Mouse (Mus musculus) olfactory bulb, adult 2 months (tissue): ENCODE data around the gene Abca9. TPM values are rescaled to one million over a fixed set of nuclear protein-coding genes. Genes with fewer than 3 reads are reported as not detected.

Experiments
- H3K27ac ChIP-seq: fragments of 200-500 bp; 2 replicates; pipeline ENCODE4 v1.5.1; 2012; ENCODE audit warnings: low read depth, low read length; ENCODE audit not compliant: insufficient read depth
- H3K4me1 ChIP-seq: fragments of 200-500 bp; 2 replicates; pipeline ENCODE4 v1.6.1; 2012; ENCODE audit warnings: low read length; ENCODE audit not compliant: control insufficient read depth, insufficient read depth
- H3K4me3 ChIP-seq: fragments of 200-500 bp; 2 replicates; pipeline ENCODE4 v1.5.1; 2012; ENCODE audit warnings: mild to moderate bottlenecking, low read depth, low read length, moderate library complexity; ENCODE audit not compliant: insufficient read depth
- CTCF ChIP-seq: fragments of 200-500 bp; IDR thresholded peaks from 2 replicates; pipeline ENCODE4 v1.5.1; 2012; ENCODE audit warnings: low read depth, mild to moderate bottlenecking, low read length, moderate library complexity; ENCODE audit not compliant: insufficient read depth
- POLR2A ChIP-seq: fragments of 200-500 bp; IDR thresholded peaks from 2 replicates; pipeline ENCODE4 v1.6.1; 2012; ENCODE audit warnings: mild to moderate bottlenecking, low read depth, low read length, moderate library complexity; ENCODE audit not compliant: insufficient read depth
- WGBS: fragments of 180-500 bp; shearing (Covaris S2); methylation state at CpG from one replicate; pipeline ENCODE4 v1.1.7; 2018; 5-methylcytosine and 5-hydroxymethylcytosine counted together
- polyA plus RNA-seq: library from polyadenylated mRNA; stranded (reverse); fragments of >200 nt; gene quantifications from 2 replicates; pipeline ENCODE4 v1.2.4, GENCODE M21; 2012; ENCODE audit warnings: low replicate concordance; ENCODE audit not compliant: missing spikeins, insufficient read depth, insufficient read length

Abca9 gene
- polyA plus RNA-seq, 1 experiment, result not detected

GRCm38 (mm10) chr11:110094846-110095380 lies 73.1 kb downstream of the Abca9 start:
- TF ChIP-seq CTCF (no peak), POLR2A (no peak)
- Histone ChIP-seq H3K4me3 (no peak overlapping the region), H3K27ac (no peak overlapping the region), H3K4me1 (no peaks in the 10 kb centered on the region)
- WGBS, result 33% methylated on average over 7 of the region's 7 CpGs

GRCm38 (mm10) chr11:110094236-110094635 lies 73.8 kb downstream of the Abca9 start:
- Histone ChIP-seq H3K4me1 (no peaks in the 10 kb centered on the region), H3K4me3 (no peak overlapping the region), H3K27ac (no peak overlapping the region)
- no peak for TF ChIP-seq POLR2A
- TF ChIP-seq CTCF, result no peak
- WGBS, result 50% methylated on average over 3 of the region's 3 CpGs

- H3K27ac ChIP-seq, result no peak overlapping the region
- 83% methylated on average over 2 of the region's 2 CpGs for WGBS
- H3K4me3 ChIP-seq, result no peak overlapping the region
- H3K4me1 ChIP-seq, result no peaks in the 10 kb centered on the region
- TF ChIP-seq CTCF, result no peak
- no peak for TF ChIP-seq POLR2A
These were observed 76.7 kb downstream of the Abca9 start for GRCm38 (mm10) chr11:110091328-110091727.

- TF ChIP-seq CTCF (no peak), POLR2A (no peak)
- 85% methylated on average over 3 of the region's 3 CpGs for WGBS
- Histone ChIP-seq H3K4me1 (no peaks in the 10 kb centered on the region), H3K27ac (no peak overlapping the region), H3K4me3 (no peak overlapping the region)
These were observed 95.8 kb downstream of the Abca9 start for GRCm38 (mm10) chr11:110072158-110072557.

GRCm38 (mm10) chr11:110061032-110061431 lies 107.0 kb downstream of the Abca9 start:
- no peak overlapping the region for H3K4me3 ChIP-seq
- TF ChIP-seq CTCF, result no peak
- no peak for TF ChIP-seq POLR2A
- WGBS, result 65% methylated on average over 4 of the region's 4 CpGs
- no peaks in the 10 kb centered on the region for H3K4me1 ChIP-seq
- H3K27ac ChIP-seq, result no peak overlapping the region

- WGBS, result 85% methylated on average over 2 of the region's 2 CpGs
- Histone ChIP-seq H3K4me1 (no peaks in the 10 kb centered on the region), H3K27ac (no peak overlapping the region), H3K4me3 (no peak overlapping the region)
- TF ChIP-seq POLR2A, result no peak
- TF ChIP-seq CTCF, result no peak
These were observed 107.9 kb downstream of the Abca9 start for GRCm38 (mm10) chr11:110060127-110060526.

- 85% methylated on average over 3 of the region's 3 CpGs for WGBS
- H3K4me3 ChIP-seq, result no peak overlapping the region
- no peak for TF ChIP-seq POLR2A
- no peak for TF ChIP-seq CTCF
- H3K27ac ChIP-seq, result no peak overlapping the region
- no peaks in the 10 kb centered on the region for H3K4me1 ChIP-seq
These were observed 114.3 kb downstream of the Abca9 start for GRCm38 (mm10) chr11:110053681-110054080.

Other genes with a start within 250 kb of the Abca9 start
- not detected in 2 replicates for gene Abca8b, start 172.4 kb downstream of the Abca9 start, polyA plus RNA-seq
- gene Abca8a, start 72.2 kb downstream of the Abca9 start, polyA plus RNA-seq, result not detected in 2 replicates
- gene Abca6, start 83.6 kb upstream of the Abca9 start, polyA plus RNA-seq, result not detected in 2 replicates
- gene Abca5, start 169.5 kb upstream of the Abca9 start, polyA plus RNA-seq, result not detected in 2 replicates
- gene Map2k6, start 230.9 kb upstream of the Abca9 start, polyA plus RNA-seq, result not detected in 2 replicates